Mouse (Mus musculus) brain, adult 2 months (tissue): ENCODE data around the gene Camk1d.

Experiments
- DNase-seq: peaks from one replicate; pipeline ENCODE4 v3.0.0; 2011; ENCODE audit warnings: low read depth, low spot score

Camk1d gene

GRCm38 (mm10) chr2:5327533-5328250 is 386.6 kb downstream of the Camk1d start:
- no peak for DNase-seq

DNA sequence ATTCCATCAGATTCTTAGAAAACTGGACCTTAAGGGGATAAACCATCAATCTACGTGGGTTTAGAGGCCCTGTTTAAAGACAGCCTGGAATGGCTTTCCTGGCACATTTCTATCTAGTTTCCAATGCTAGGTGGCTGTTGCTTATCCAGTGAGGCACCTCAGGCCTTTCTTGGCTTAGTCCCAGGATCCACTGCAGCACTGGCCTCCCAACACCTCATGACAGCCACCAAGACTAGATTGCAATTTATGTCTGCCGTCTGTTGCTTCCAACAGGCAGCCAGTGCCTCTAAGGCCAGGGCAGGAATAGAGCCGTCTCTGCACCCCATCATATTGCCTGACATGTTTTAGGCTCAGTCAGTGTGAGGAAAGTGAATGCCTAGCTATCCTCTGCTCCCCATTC is 389.5 kb downstream of the Camk1d start:
- no peak for DNase-seq

- no peak for DNase-seq
These were observed 392.5 kb downstream of the Camk1d start for GRCm38 (mm10) chr2:5321660-5322295.

DNA sequence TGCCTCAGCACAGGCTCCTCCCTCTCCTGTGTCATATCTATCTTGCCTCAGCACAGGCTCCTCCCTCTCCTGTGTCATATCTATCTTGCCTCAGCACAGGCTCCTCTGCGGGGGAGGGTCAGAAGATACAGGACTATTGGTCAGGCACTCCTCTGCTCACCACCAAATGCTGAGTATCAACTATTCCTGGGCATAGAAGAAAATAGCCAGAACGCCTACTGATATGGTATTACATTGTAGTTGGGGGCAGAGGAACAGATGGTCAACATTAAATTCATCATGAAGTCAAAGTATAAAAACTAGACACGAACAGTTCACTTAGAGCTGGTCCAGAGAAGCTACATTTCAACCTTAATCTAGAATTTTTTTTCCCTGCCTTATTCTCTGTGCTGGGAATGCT is 395.2 kb downstream of the Camk1d start:
- peak; percentile 45 for DNase-seq

GRCm38 (mm10) chr2:5316763-5317162 is 397.6 kb downstream of the Camk1d start:
- DNase-seq = no peak

- DNase-seq = no peak
These were observed 398.1 kb downstream of the Camk1d start for GRCm38 (mm10) chr2:5316217-5316616.

DNA sequence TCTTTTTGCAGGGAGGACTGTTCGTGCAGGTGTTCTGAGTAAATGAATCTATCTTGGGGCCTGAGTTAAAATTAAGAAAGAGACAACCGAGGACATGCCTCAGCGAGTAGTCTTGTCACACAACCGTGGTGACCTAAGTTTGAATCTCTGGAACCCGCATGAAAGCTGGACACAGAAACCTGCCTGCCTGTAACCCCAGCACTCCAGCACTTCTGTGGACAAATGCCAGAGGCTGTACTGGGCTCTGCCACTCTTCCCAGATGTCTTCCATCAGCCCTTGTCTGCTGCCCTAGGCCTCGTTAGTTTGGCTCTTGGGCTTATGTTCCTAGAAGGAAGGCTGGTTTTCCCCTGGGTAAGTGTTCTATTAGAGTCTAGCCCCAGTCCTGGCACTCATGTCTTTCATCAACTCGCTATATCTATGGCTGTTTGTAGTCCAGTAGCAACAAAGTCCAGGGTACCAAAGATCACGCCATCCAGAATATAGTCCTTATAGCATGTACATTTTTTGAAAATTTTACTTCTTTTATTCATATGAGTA is 399.0 kb downstream of the Camk1d start:
- DNase-seq = no peak

DNA sequence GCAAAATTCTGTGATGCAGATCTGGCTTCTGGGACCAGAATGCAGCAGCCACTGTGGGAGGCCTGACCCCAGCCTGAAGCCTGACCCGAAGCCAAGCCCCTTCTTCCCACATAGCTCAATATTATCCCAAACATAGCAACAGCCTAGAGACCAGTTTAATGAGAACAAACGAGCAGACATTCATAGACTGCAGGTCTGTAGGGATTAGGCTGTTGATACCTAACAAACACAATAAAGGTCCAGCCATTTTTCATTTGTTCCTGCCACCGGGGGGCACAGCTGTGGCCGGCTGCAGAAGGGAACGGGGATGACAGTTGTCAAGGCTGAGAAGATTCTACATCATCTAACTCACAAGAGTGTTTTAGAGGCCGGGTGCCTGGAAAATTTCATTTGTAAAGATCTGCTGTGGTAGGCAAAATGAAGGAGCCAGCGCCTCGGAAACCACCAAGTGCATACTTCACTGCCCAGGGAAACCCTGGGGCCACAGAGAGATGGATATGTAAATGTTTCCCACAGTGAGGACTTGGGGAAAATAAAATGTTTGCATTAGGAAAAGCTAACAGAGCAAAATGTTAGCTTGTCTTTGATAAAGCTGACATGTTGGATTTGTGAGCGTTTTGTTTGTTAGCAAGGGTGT is 399.7 kb downstream of the Camk1d start:
- no peak for DNase-seq

- no peak for DNase-seq
These were observed 409.2 kb downstream of the Camk1d start for GRCm38 (mm10) chr2:5305156-5305555.

GRCm38 (mm10) chr2:5304451-5304850 is 409.9 kb downstream of the Camk1d start:
- DNase-seq = peak; percentile 56

DNA sequence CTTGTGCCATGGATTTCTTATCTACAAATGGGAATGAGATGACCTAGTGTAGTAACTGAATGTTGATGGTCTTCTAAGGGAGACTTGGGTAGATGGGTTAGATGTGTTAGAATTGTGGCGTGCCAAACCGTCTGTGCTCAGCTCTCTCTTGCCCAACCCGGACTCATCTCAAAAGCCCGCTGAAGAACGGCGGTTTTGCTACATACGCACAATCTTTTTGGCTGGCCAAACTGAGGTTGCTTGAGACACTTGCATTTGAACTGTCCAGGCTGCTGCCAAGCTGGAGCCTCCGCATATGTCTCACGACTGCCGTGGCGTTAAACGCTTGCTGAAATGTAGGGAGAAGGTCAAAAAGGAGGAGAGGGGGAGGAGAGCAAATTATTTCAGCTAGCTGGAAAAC is 413.0 kb downstream of the Camk1d start:
- DNase-seq = no peak

DNA sequence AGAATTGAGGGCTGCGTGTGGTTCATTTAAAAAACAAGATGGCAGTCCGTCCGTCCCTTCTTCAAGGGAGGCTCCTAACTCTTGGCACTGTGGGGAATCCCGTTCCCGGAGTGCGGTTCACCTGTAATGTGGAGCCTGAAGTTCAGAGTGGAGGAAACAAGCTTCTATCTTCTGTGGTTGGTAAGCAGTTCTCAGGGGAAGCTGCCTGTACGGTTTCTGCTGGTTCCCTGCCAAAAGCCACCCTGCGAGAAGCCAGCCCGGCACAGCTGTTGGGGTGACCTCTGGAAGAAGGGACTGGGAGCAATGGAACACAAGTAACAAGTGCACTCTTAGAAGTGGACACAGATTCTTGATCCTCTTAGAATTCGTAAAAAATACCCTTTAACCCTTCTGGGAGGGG is 416.2 kb downstream of the Camk1d start:
- no peak for DNase-seq

DNA sequence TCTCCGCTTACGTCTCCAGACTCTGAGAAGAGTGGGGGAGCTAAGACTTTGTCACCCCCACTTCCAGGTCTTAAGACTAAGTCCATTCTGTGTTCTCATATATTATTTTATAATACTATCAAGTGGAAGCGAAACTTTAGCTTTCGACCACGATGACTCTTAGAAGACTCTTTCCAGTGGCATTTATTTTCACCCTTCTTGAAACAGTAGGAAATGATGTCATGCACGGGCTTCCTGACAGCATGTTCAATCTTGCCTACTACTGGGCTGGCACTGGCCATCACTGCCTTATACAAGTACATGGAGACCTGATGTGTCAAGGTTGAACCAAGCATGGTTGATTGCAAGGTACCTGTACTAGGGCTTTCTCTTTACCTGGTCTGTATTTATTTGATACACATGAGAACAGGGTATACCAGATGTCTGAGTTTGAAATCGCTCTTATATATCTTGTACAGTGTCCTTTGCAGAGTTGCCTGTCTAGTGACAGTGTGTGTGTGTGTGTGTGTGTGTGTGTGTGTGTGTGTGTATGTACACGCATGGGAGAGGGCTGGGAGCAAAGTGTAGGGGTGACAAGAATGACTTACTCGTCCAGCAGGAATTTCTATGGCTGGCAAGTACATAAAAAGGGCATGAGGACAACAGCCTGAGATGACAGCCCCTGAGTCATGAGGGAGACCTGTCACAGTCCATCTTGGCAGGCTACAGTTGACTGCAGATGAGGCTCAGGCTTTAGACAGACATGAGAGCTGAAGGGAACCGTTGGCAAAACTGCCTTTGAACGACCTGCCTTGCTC is 417.4 kb downstream of the Camk1d start:
- no peak for DNase-seq

DNA sequence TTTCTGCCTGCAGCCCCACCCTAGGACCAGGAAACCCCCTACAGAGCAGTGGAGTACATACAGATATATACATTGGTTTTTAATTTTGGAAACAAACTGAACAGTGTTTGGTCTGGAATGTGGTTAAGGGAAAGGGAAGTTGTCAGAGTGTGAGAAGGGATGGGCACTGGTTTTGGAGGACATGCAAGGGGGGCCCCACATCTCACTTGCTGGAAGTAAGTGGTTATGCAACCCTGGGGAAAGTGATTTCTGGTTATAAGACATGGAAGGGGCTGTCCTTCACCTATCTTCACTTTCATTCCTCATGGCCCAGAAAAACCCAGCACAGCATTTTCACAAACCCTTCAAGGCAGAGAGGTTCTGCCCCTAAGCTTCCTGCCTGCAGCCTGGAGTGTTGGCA is 419.2 kb downstream of the Camk1d start:
- DNase-seq = no peak

- DNase-seq = no peak
These were observed 419.9 kb downstream of the Camk1d start for GRCm38 (mm10) chr2:5294451-5294850.

DNA sequence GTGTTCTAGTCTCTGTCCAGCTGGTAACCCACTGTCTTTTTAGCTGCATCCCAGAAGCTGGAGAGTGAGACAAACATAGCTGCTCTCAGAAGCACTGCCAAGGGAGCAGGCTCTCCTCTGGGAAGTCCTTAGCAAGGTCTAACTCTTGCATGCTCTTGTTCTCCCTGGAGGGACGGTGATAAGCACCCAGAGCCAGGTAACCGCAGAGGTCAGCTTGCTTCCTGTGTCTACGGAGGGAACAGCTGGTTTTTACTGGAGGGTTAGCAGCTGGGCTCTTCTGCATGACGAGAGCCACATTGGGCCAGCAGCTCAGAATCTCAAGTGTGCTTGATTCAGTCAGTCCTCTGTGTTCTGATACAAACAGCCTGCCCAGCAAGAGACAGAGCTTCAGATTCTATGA is 425.7 kb downstream of the Camk1d start:
- DNase-seq = no peak

GRCm38 (mm10) chr2:5287044-5287380 is 427.3 kb downstream of the Camk1d start:
- DNase-seq = no peak

GRCm38 (mm10) chr2:5286189-5287043 is 427.9 kb downstream of the Camk1d start:
- peak; percentile 86 for DNase-seq

GRCm38 (mm10) chr2:5284351-5284750 is 430.0 kb downstream of the Camk1d start:
- no peak for DNase-seq

GRCm38 (mm10) chr2:5282623-5283022 is 431.7 kb downstream of the Camk1d start:
- DNase-seq = no peak

DNA sequence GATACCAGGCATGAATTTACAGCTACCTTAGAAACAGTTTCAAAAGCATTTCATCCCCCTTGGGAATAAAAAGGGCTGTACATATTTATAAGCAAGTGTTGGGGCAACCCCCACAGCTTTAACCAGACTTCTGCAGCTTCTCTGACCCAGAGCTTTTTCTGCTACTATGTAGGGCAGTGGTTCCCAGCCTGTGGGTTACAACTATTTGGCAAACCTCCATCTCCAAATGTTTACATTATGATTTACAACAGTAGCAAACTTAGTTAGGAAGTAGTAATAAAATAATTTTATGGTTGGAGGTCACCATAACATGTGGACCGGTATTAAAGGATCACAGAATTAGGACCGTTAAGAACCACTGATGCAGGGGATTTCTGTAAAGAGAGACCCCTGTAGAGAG is 446.3 kb downstream of the Camk1d start:
- DNase-seq = no peak
